Mouse (Mus musculus) midbrain, embryonic 16.5 days (tissue): ENCODE measurements at regions not wholly inside any gene's neighbourhood (a gene's known extent, or its start where the extent isn't known, plus 50 kb on each side); places are given as distances from the start of the nearest gene placed in this dataset.

Experiments used
- ATAC-seq: fragments of 200-750 bp; cut with Nextera tagmentation; 2 replicates; pipeline ENCODE4 v1.8.0; 2017; ENCODE audit warnings: moderate TSS enrichment
- H3K27ac ChIP-seq: fragments of 300-500 bp; sonication (generic); 2 replicates; pipeline ENCODE4 v1.5.1; 2014; ENCODE audit warnings: mild to moderate bottlenecking, low read length, mixed read lengths
- H3K27me3 ChIP-seq: fragments of 300-500 bp; sonication (generic); 2 replicates; pipeline ENCODE4 v1.6.1; 2014; ENCODE audit warnings: low read depth, low read length, mixed read lengths; ENCODE audit not compliant: control insufficient read depth, insufficient read depth
- H3K36me3 ChIP-seq: fragments of 300-500 bp; sonication (generic); 2 replicates; pipeline ENCODE4 v1.6.1; 2014; ENCODE audit warnings: mild to moderate bottlenecking, low read length, moderate library complexity, mixed read lengths; ENCODE audit not compliant: control insufficient read depth, insufficient read depth
- H3K4me1 ChIP-seq: fragments of 300-500 bp; sonication (generic); 2 replicates; pipeline ENCODE4 v1.6.1; 2014; ENCODE audit warnings: mild to moderate bottlenecking, low read length, mixed read lengths; ENCODE audit not compliant: control insufficient read depth, insufficient read depth
- H3K4me2 ChIP-seq: fragments of 300-500 bp; sonication (generic); 2 replicates; pipeline ENCODE4 v1.6.1; 2014; ENCODE audit warnings: mild to moderate bottlenecking, low read length, mixed read lengths
- H3K4me3 ChIP-seq: fragments of 300-500 bp; sonication (generic); 2 replicates; pipeline ENCODE4 v1.5.1; 2014; ENCODE audit warnings: low read depth, mild to moderate bottlenecking, low read length, moderate library complexity, mixed read lengths
- H3K9ac ChIP-seq: fragments of 300-500 bp; sonication (generic); 2 replicates; pipeline ENCODE4 v1.6.1; 2014; ENCODE audit warnings: low read depth, low read length, mixed read lengths
- H3K9me3 ChIP-seq: fragments of 300-500 bp; sonication (generic); replicated peaks from 2 replicates; pipeline ENCODE4 v1.6.1; 2014; ENCODE audit warnings: mild to moderate bottlenecking, low read length, mixed read lengths; ENCODE audit not compliant: control insufficient read depth, poor library complexity, severe bottlenecking
- WGBS: fragments of 180-500 bp; shearing (Covaris S2); extraction: QIAGEN DNeasy Blood & Tissue Kit; methylation state at CpG from one replicate; pipeline ENCODE4 v1.1.7; 2014; 5-methylcytosine and 5-hydroxymethylcytosine counted together

DNA sequence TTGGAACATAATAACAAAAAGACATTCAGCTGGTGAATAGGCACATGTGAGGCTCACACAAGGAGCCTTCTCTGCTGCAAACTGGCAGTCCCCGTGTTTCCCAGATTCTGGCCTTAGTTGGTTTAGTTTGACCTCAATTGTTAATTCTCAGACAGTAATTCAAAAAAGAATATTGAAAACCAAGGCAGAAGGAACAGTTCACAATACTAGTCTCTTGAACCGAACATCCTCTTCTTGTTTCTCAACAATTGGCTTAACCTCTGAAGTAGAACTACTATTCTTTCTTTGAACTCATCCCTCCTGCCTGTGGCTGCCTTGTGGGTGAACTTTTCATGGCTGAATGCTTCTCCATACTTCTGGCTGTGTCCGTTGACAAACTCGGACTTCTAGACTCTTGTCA is 110.4 kb upstream of the Neil3 start:
- Histone ChIP-seq H3K9ac (no peak overlapping the region), H3K4me1 (no peaks in the 10 kb centered on the region), H3K36me3 (no peaks in the 10 kb centered on the region), H3K9me3 (no peaks in the 10 kb centered on the region), H3K27me3 (no peaks in the 10 kb centered on the region), H3K4me3 (no peak overlapping the region), H3K27ac (no peak overlapping the region), H3K4me2 (no peak overlapping the region)
- WGBS, result 20% methylated on average over 4 of the region's 4 CpGs
- no peak for ATAC-seq

DNA sequence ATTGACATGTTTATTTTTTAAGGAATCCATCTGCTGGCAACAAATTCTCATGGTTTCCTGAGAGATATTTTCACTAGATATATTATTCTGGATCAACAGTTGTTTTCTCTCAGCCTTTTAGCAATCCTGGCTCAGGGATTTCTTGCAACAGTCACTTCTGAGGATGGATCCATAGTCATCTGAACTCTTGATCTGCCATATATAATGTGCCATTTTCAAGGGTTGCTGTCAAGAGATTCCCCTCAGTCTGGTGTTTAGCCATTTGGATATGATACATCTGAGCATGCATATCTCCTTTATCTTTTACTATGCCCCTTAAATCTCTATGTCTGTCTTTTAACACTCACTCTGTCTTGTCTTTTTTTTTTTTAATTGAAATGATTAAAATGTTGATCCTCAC is 130.3 kb upstream of the Neil3 start:
- H3K9me3 ChIP-seq, result no peaks in the 10 kb centered on the region
- H3K36me3 ChIP-seq, result no peaks in the 10 kb centered on the region
- no peaks in the 10 kb centered on the region for H3K4me1 ChIP-seq
- ATAC-seq, result no peak
- H3K9ac ChIP-seq, result no peak overlapping the region
- H3K27ac ChIP-seq, result no peak overlapping the region
- H3K27me3 ChIP-seq, result no peaks in the 10 kb centered on the region
- H3K4me2 ChIP-seq, result no peak overlapping the region
- H3K4me3 ChIP-seq, result no peak overlapping the region

DNA sequence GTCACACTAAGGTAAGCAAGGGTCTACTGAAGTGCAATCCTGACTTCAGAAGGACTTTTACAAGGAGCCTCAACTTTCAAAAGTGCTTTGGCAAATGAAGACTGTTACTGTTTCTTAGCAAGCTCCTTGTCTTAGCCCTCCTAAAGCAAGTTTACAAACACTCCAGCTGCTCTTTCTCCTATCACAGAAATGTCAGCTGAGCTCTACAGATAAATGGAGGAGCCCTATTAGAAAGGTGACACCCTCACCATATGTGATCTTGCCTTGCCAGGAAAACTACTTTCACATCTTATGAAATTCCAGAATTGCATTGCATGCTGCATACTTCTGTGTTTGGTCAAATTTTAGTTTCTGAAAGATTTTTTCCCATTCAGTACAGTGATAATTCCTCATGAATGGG is 136.6 kb upstream of the Neil3 start:
- ATAC-seq, result no peak
- Histone ChIP-seq H3K9me3 (no peaks in the 10 kb centered on the region), H3K4me1 (no peaks in the 10 kb centered on the region), H3K4me3 (no peak overlapping the region), H3K9ac (no peak overlapping the region), H3K36me3 (no peaks in the 10 kb centered on the region), H3K27ac (no peak overlapping the region), H3K4me2 (no peak overlapping the region), H3K27me3 (no peaks in the 10 kb centered on the region)

DNA sequence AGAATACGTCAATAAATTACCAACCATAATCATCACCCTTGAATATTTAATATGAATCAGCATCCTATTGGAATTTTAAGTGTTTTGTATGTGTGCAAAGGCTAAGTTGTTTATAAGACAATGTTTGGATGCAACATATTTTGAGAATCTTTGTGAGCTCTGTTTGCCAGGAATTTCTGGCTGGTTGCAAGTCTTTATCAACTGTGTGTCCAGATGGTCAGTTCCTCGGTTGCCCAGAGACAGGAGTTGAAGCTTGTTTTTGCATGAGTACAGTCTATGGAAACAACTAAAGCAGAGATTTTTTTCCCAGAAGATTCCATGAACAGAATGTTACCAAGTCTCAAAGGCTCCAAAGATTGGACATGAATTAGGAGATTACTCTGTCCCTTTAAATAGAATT is 142.0 kb upstream of the Neil3 start:
- no peaks in the 10 kb centered on the region for H3K4me1 ChIP-seq
- WGBS, result 85% methylated on average over 2 of the region's 2 CpGs
- H3K27me3 ChIP-seq, result no peaks in the 10 kb centered on the region

DNA sequence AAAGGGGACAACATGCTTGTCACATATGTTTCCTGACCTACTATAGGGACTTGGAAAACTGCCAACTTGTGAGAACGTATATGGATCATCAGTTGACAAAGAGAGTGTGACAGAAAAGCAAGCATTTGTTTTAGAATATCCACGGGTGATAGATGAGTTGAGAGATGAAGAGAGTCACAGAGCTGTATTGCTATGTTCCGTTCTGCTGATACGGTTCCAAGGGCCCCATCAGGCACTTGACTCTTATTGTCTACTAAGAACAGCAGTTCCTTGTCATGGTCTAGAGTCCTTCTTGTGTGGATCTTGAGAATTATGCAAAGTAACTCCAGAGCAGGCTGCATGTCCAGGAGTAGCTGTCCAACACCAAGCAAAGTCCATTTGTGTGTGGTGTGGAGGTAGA is 143.0 kb upstream of the Neil3 start:
- Histone ChIP-seq H3K9ac (no peak overlapping the region), H3K36me3 (no peaks in the 10 kb centered on the region), H3K4me2 (no peak overlapping the region), H3K27me3 (no peaks in the 10 kb centered on the region), H3K4me3 (no peak overlapping the region), H3K9me3 (no peaks in the 10 kb centered on the region), H3K27ac (no peak overlapping the region), H3K4me1 (no peaks in the 10 kb centered on the region)
- WGBS, result 81% methylated on average over 4 of the region's 4 CpGs
- no peak for ATAC-seq

More for the DNA sequence above, 142.0 kb upstream of the Neil3 start:
- H3K9ac ChIP-seq, result no peak overlapping the region
- no peak for ATAC-seq
- no peaks in the 10 kb centered on the region for H3K36me3 ChIP-seq
- no peak overlapping the region for H3K4me2 ChIP-seq
- no peaks in the 10 kb centered on the region for H3K9me3 ChIP-seq
- H3K4me3 ChIP-seq, result no peak overlapping the region
- H3K27ac ChIP-seq, result no peak overlapping the region

DNA sequence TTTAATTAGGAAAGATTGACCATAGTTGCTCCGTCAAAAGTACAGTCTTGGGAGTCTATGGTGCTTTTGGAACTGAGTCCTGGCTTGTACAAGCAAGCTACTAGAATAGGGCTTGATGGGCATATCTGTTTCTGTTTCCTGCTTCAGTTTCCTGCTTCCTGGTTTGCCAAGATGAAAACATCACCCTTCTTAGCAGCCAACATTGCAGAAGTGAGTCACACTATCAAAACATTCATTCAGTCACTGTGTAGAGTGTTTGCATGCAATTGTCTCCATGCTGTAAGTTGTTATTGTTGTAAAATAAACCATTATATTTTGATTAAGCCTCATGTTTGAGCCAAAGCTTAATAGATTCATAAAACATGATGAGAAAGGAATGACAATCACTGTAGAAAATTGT is 149.3 kb upstream of the Neil3 start:
- Histone ChIP-seq H3K4me2 (no peak overlapping the region), H3K4me1 (no peaks in the 10 kb centered on the region), H3K4me3 (no peak overlapping the region), H3K36me3 (no peaks in the 10 kb centered on the region), H3K27me3 (no peaks in the 10 kb centered on the region), H3K9me3 (no peaks in the 10 kb centered on the region), H3K9ac (no peak overlapping the region), H3K27ac (no peak overlapping the region)
- WGBS, result 85% methylated on average over 1 of the region's 1 CpGs
- no peak for ATAC-seq

DNA sequence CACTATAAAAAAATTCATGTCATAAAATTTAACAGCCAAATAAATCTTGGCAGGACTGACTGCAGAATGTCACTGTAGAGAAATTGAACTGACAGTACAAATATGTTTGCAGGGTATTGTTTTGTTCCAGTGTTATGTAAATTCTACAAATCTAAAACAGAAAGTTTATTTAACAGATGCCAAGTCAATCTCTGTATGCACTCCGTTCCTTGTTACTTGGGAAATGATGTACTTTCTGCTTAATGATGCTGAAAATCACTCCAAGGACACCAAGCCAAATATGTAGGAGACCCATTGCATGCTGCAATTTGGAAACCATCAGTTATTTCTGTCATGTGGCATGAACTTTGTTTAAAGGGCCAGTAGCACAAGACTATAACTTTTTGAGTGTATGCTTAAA is 182.3 kb upstream of the Neil3 start:
- Histone ChIP-seq H3K36me3 (no peaks in the 10 kb centered on the region), H3K27me3 (no peaks in the 10 kb centered on the region), H3K27ac (no peak overlapping the region), H3K9me3 (no peaks in the 10 kb centered on the region), H3K4me1 (no peaks in the 10 kb centered on the region), H3K4me3 (no peak overlapping the region), H3K9ac (no peak overlapping the region), H3K4me2 (no peak overlapping the region)
- no peak for ATAC-seq
- 68% methylated on average over 1 of the region's 1 CpGs for WGBS

DNA sequence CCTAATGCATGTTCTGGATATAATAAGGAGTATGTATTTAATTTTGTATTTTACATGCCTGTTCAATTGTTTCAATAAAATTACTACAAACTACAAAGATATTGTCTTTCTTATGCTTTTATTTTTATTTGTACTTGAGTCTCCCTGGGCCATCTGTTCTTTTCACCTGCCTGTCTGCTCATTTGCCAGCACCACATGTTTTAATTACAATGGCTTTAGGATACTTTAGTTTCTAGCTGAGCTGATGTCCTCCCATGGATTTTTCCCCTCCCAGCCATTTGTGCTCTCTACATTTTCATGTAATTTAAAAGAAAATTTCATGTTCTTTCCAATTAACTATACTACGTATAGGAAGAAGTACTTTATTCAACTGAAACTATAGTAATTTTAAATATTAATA is 188.5 kb upstream of the Neil3 start:
- no peaks in the 10 kb centered on the region for H3K4me1 ChIP-seq
- no peak overlapping the region for H3K9ac ChIP-seq
- no peak for ATAC-seq
- no peaks in the 10 kb centered on the region for H3K36me3 ChIP-seq
- WGBS, result 82% methylated on average over 1 of the region's 1 CpGs
- no peak overlapping the region for H3K4me2 ChIP-seq
- no peaks in the 10 kb centered on the region for H3K9me3 ChIP-seq
- no peak overlapping the region for H3K4me3 ChIP-seq
- H3K27ac ChIP-seq, result no peak overlapping the region
- H3K27me3 ChIP-seq, result no peaks in the 10 kb centered on the region

DNA sequence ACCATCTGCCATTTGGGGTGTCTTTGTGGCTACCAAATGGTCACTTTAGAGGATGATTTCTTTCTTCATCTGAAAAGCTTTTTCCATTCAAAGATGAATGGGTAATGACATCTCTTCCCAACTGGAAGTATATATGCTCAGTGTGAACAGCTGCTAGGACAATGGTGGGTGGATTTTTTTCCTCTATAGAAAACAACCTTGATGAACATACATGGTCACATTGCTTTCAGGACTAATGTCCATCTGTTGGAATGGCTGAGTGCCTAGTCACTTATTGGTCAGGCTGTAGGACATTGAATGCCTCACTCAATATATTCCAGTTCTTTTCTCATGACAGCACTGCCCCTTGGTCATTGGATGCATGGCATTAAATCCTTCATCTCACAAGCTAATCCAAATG is 209.0 kb upstream of the Neil3 start:
- Histone ChIP-seq H3K4me2 (no peak overlapping the region), H3K27me3 (no peaks in the 10 kb centered on the region), H3K9me3 (no peaks in the 10 kb centered on the region), H3K27ac (no peak overlapping the region), H3K4me1 (no peaks in the 10 kb centered on the region), H3K9ac (no peak overlapping the region), H3K36me3 (no peaks in the 10 kb centered on the region), H3K4me3 (no peak overlapping the region)
- ATAC-seq, result no peak

DNA sequence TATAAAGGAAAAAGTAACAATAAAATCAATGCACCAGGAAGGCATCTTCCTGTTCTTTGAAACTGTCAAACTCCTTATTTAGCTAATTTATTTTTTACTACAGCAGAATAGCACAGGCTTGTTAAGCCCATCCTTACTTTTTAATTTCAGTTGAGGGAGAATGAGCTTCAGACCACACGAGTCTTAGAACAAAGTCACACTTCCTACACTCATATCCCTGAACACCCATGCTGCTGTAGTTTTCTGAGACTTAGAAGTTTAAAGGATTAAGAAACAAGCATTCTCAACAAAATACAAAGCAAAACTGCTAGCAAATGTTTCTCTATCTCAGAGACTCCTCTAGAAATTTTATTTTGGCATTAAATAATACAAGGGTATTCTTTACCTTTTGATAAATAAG is 208.8 kb upstream of the Vegfc start:
- Histone ChIP-seq H3K36me3 (no peaks in the 10 kb centered on the region), H3K9me3 (no peaks in the 10 kb centered on the region), H3K27me3 (no peaks in the 10 kb centered on the region), H3K27ac (no peak overlapping the region), H3K4me2 (no peak overlapping the region), H3K4me1 (0 out of 2 replicates have a peak, but pooled peaks cover 3% of the 10 kb centered on the region), H3K9ac (no peak overlapping the region), H3K4me3 (no peak overlapping the region)
- WGBS, result 58% methylated on average over 1 of the region's 1 CpGs
- no peak for ATAC-seq
